Mouse (Mus musculus) right cerebral cortex, postnatal 10 days (tissue): ENCODE measurements around the gene C1rb.
"Not testable (repeated sequence)": the region's sequence is repeated elsewhere in the genome, so short reads cannot be mapped to it uniquely, and the experiment has no call there.

ENCODE experiments used
- DNase-seq, 2 experiments: peaks; one replicate each; pipeline ENCODE4 v3.0.0; 2021; ENCODE audit warnings: low spot score in 2 of 2

The C1rb gene

GRCm38 (mm10) chr6:124570026-124570425, at the start of gene C1rb:
Gene C1rb (plus strand): TSS chr6:124570294.
- DNase-seq, result peak; percentile 59 to 79

- peak in 1 of 2 experiments; percentile 30 for DNase-seq
Observed at GRCm38 (mm10) chr6:124522082-124522481, 48.0 kb upstream of the C1rb start.

- DNase-seq, result no peak
Observed at GRCm38 (mm10) chr6:124527881-124528280, 42.2 kb upstream of the C1rb start.

GRCm38 (mm10) chr6:124531077-124531476, 39.0 kb upstream of the C1rb start:
- DNase-seq, result no peak

- DNase-seq, result not testable (repeated sequence)
Observed at GRCm38 (mm10) chr6:124536125-124536829, 33.8 kb upstream of the C1rb start.

GRCm38 (mm10) chr6:124541176-124541575, 28.9 kb upstream of the C1rb start:
- DNase-seq, result not testable (repeated sequence)

GRCm38 (mm10) chr6:124542284-124542683, 27.8 kb upstream of the C1rb start, which contains the start of gene C1s1:
Gene C1s1 (minus strand): TSS chr6:124542359.
- DNase-seq, result peak; percentile 41 to 52

GRCm38 (mm10) chr6:124544466-124544865, 25.6 kb upstream of the C1rb start:
- peak; percentile 31 to 47 for DNase-seq

GRCm38 (mm10) chr6:124545425-124545824, 24.7 kb upstream of the C1rb start:
- DNase-seq, result no peak

- DNase-seq, result not testable (repeated sequence)
Observed at GRCm38 (mm10) chr6:124547979-124548378, 22.1 kb upstream of the C1rb start.

GRCm38 (mm10) chr6:124549023-124549550, 21.0 kb upstream of the C1rb start:
- DNase-seq, result no peak

GRCm38 (mm10) chr6:124552766-124553165, 17.3 kb upstream of the C1rb start:
- no peak for DNase-seq

- not testable (repeated sequence) for DNase-seq
Observed at GRCm38 (mm10) chr6:124555956-124556355, 14.1 kb upstream of the C1rb start.

- DNase-seq, result not testable (repeated sequence)
Observed at GRCm38 (mm10) chr6:124561156-124561555, 8.9 kb upstream of the C1rb start.

- not testable (repeated sequence) for DNase-seq
Observed at GRCm38 (mm10) chr6:124561611-124562010, 8.5 kb upstream of the C1rb start.

GRCm38 (mm10) chr6:124575155-124575678, 5.1 kb downstream of the C1rb start:
- not testable (repeated sequence) for DNase-seq

- DNase-seq, result not testable (repeated sequence)
Observed at GRCm38 (mm10) chr6:124580155-124580554, 10.1 kb downstream of the C1rb start.

GRCm38 (mm10) chr6:124582231-124582630, 12.1 kb downstream of the C1rb start:
- no peak for DNase-seq

- DNase-seq, result no peak
Observed at GRCm38 (mm10) chr6:124584935-124585334, 14.8 kb downstream of the C1rb start.

- no peak for DNase-seq
Observed at GRCm38 (mm10) chr6:124585761-124586160, 15.7 kb downstream of the C1rb start.

GRCm38 (mm10) chr6:124586266-124586665, 16.2 kb downstream of the C1rb start:
- no peak for DNase-seq

- no peak for DNase-seq
Observed at GRCm38 (mm10) chr6:124588771-124589170, 18.7 kb downstream of the C1rb start.

- peak; percentile 25 to 26 for DNase-seq
Observed at GRCm38 (mm10) chr6:124592186-124592700, 22.1 kb downstream of the C1rb start.
